Mouse (Mus musculus) lung, postnatal 0 days (tissue): ENCODE data around the gene Ublcp1.

Experiments
- CTCF ChIP-seq: IDR thresholded peaks from 2 replicates; pipeline ENCODE4 v1.5.1; 2016; ENCODE audit warnings: antibody characterized with exemption, mild to moderate bottlenecking
- EP300 ChIP-seq: IDR thresholded peaks from 2 replicates; pipeline ENCODE4 v1.6.1; 2016; ENCODE audit warnings: antibody characterized with exemption, mild to moderate bottlenecking, control low read depth

- TF ChIP-seq CTCF: no peak
- no peak for TF ChIP-seq EP300
Observed at GRCm38 (mm10) chr11:44437786-44438185, 32.5 kb downstream of the Ublcp1 start.
